Mouse (Mus musculus) kidney, postnatal 0 days (tissue): Measurements from ENCODE around the gene Mzt1. TPM values are rescaled to one million over a fixed set of nuclear protein-coding genes. Genes with fewer than 3 reads are reported as not detected.

Experiments used
- ATAC-seq: fragments of 200-750 bp; cut with Nextera tagmentation; replicated peaks from 2 replicates; pipeline ENCODE4 v1.8.0; 2017; ENCODE audit warnings: low read depth, moderate number of reproducible peaks, moderate TSS enrichment, moderate library complexity; ENCODE audit not compliant: low FRiP score
- DNase-seq: peaks from one replicate; pipeline ENCODE4 v3.0.0-alpha.2; 2016; ENCODE audit warnings: low spot score
- H3K27ac ChIP-seq: fragments of 300-500 bp; sonication (generic); 2 replicates; pipeline ENCODE4 v1.5.1; 2014; ENCODE audit warnings: mild to moderate bottlenecking
- H3K27me3 ChIP-seq: fragments of 300-500 bp; sonication (generic); 2 replicates; pipeline ENCODE4 v1.6.1; 2014; ENCODE audit warnings: low read length, mixed read lengths; ENCODE audit not compliant: insufficient read depth
- H3K36me3 ChIP-seq: fragments of 300-500 bp; sonication (generic); 2 replicates; pipeline ENCODE4 v1.6.1; 2014; ENCODE audit warnings: low read length, mixed read lengths; ENCODE audit not compliant: insufficient read depth
- H3K4me1 ChIP-seq: fragments of 300-500 bp; sonication (generic); replicated peaks from 2 replicates; pipeline ENCODE4 v1.6.1; 2014; ENCODE audit warnings: antibody characterized with exemption, low read length, mixed read lengths; ENCODE audit not compliant: insufficient read depth
- H3K4me2 ChIP-seq: fragments of 300-500 bp; sonication (generic); 2 replicates; pipeline ENCODE4 v1.6.1; 2014; ENCODE audit warnings: mild to moderate bottlenecking, low read length, moderate library complexity, mixed read lengths
- H3K4me3 ChIP-seq: fragments of 300-500 bp; sonication (generic); replicated peaks from 2 replicates; pipeline ENCODE4 v1.5.1; 2014; ENCODE audit warnings: low read depth, low read length
- H3K9ac ChIP-seq: fragments of 300-500 bp; sonication (generic); 2 replicates; pipeline ENCODE4 v1.6.1; 2014; ENCODE audit warnings: low read depth, low read length
- H3K9me3 ChIP-seq: fragments of 300-500 bp; sonication (generic); replicated peaks from 2 replicates; pipeline ENCODE4 v1.6.1; 2016; ENCODE audit warnings: low read length, inconsistent platforms, mixed read lengths
- CTCF ChIP-seq: IDR thresholded peaks from 2 replicates; pipeline ENCODE4 v1.5.1; 2016; ENCODE audit warnings: antibody characterized with exemption, low read depth, mild to moderate bottlenecking, moderate library complexity
- WGBS: fragments of 180-500 bp; shearing (Covaris S2); extraction: QIAGEN DNeasy Blood & Tissue Kit; methylation state at CpG from one replicate; pipeline ENCODE4 v1.1.7; 2014; 5-methylcytosine and 5-hydroxymethylcytosine counted together
- polyA plus RNA-seq: library from polyadenylated mRNA; unstranded; fragments of >200 nt; fragmentation: Nextera tagmentation; extraction: Ambion mirVana; gene quantifications from 2 replicates; pipeline ENCODE4 v1.2.1, GENCODE M21; 2015

Mzt1 gene
- polyA plus RNA-seq, result 89.9 and 94.8 TPM in 2 replicates

DNA sequence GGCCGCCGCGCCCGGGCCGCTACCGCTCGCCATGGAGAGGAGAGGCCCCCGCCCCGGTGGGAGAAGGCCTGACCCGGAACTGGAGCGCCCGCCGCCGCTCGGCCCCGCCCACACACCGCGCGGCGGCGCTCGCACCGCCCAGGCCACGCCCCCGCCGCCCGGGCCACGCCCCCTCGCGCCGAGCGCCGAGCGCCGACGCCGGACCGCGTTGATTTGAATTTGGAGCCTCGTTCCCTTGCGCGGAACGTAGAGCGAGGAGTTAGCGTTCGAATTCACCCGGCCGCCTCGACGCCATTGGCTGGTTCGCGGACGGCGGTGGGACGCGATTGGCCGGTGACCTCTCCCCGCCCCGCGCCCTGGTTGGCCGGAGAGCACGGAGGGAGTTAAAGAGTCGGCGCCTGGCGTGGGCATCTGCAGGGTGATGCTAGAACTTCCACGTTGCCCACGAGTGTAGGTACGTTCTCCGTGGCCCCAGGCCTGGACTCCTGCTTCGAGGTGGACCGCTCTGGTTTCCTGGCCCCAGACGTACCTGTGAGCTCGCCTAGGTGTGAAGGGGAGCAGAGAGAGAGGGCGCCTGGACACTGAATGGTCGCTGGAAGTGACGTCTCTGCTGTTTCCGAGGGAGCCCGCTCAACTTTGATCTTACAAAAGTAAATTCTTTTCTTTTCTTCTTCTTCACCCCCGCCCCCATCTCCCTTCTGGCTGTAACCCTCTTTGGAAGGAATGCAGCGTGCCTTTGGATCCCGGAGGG lies at the start of gene Mzt1, which contains the start of gene Bora:
Gene Mzt1 (minus strand): TSS at position 104 of the 751 bp plus-strand sequence.
Gene Bora (plus strand): TSS at position 192 of the 751 bp plus-strand sequence.
- no peak for TF ChIP-seq CTCF
- DNase-seq, result peak; percentile 94
- H3K9ac ChIP-seq, result peak within 1 kb of the TSS; percentile 96
- peak; percentile 96 for ATAC-seq
- no peaks in the 10 kb centered on the region for H3K9me3 ChIP-seq
- peaks cover 13% of the 10 kb centered on the region for H3K4me1 ChIP-seq
- under 1% methylated on average over 73 of the region's 81 CpGs for WGBS
- no peaks in the 10 kb centered on the region for H3K36me3 ChIP-seq
- H3K27me3 ChIP-seq, result no peaks in the 10 kb centered on the region
- H3K27ac ChIP-seq, result peak within 1 kb of the TSS; percentile 93
- peak within 1 kb of the TSS; percentile 97 for H3K4me3 ChIP-seq
- peak within 1 kb of the TSS; percentile 84 for H3K4me2 ChIP-seq

DNA sequence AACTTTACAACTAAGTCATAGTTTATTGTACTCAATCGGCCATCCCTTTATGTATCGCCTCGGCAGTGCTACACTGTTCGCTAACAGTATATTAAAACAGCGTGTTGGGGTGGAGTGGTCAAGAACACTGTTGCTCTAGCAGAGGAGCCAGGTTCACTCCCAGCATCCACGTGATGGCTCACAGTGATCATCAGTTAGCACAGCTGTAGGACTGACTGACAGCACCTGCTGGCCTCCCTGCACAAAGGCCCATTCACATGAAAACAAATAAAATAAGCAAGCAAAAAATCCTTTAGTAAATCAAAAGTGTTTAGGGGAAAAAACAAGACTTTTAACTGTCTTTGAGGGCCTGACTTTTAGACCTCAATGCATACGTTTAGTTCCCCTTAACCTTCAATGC lies 43.0 kb upstream of the Mzt1 start:
- Histone ChIP-seq H3K4me1 (no peaks in the 10 kb centered on the region), H3K27ac (no peak overlapping the region), H3K36me3 (peaks cover 60% of the 10 kb centered on the region), H3K9me3 (no peaks in the 10 kb centered on the region), H3K4me2 (no peak overlapping the region), H3K27me3 (no peaks in the 10 kb centered on the region), H3K9ac (no peak overlapping the region), H3K4me3 (no peak overlapping the region)
- no peak for ATAC-seq
- 92% methylated on average over 7 of the region's 7 CpGs for WGBS
- DNase-seq, result no peak
- TF ChIP-seq CTCF, result no peak

DNA sequence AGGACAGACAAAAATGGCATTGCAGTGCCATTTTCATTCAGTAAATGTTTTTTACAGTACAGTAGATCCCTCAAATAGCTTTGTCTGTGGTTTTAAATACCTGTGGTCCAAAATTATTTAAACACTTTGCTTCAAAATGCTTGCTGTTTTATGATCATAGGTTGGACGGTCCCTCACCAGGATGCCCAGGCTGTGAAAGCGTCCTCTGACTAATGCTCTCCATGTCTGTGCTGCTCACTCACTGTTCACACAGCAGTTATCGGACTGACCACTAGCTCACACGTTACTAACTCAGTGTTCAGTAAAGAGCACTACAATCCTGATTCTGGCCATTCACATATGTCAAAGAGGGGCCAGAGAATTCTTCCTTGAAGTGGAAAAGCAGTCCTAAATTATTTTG lies 25.2 kb upstream of the Mzt1 start:
- ATAC-seq (no peak), DNase-seq (no peak)
- 93% methylated on average over 4 of the region's 4 CpGs for whole genome bisulfite sequencing
- Histone ChIP-seq H3K27me3 (no peaks in the 10 kb centered on the region), H3K4me1 (no peaks in the 10 kb centered on the region), H3K9ac (no peak overlapping the region), H3K27ac (no peak overlapping the region), H3K4me3 (no peak overlapping the region), H3K36me3 (peaks cover 24% of the 10 kb centered on the region), H3K4me2 (no peak overlapping the region), H3K9me3 (no peaks in the 10 kb centered on the region)
- no peak for TF ChIP-seq CTCF

DNA sequence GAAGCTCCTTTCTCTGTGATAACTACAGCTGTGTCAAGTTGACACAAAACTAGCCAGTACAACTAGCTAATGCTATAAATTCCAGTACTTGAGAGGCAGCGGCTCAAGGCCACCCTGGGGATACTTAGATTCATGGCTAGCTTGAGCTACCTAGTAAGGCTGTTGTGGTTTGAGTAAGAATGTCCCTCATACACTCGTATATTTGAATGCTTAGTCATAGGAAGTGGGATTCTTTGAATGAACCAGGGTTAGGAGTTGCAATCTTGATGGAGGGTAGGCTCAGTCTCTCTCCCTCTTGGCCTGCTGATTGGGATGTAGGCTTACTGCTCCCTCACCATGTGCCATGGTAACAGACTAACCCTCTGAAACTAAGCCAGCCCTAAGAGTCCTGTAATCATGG lies 17.2 kb upstream of the Mzt1 start:
- Histone ChIP-seq H3K27ac (no peak overlapping the region), H3K9ac (no peak overlapping the region), H3K27me3 (no peaks in the 10 kb centered on the region), H3K9me3 (no peaks in the 10 kb centered on the region), H3K36me3 (peaks cover 36% of the 10 kb centered on the region), H3K4me1 (no peaks in the 10 kb centered on the region), H3K4me3 (no peak overlapping the region), H3K4me2 (no peak overlapping the region)
- ATAC-seq (no peak), DNase-seq (no peak)
- no peak for TF ChIP-seq CTCF
- 98% methylated on average over 2 of the region's 2 CpGs for WGBS

DNA sequence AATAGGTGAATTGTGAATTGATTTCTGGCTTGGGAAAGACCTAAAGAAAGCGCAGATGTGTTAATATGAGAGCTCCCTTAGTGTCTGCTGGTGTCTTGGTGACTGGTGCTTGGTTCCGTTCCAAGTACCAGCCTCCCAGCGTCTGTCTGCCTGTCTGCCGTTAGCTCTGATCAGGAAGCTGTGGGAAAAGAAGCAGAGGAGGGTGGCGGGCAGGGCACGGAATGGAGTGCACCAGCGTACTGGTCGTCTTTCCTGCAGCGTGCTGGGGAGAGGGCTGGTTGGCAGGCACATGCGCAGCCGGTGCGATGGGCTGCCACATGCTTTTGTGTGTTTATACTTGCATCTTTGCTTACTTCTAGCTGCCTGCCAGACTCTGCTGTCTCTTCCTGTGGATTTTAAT lies 14.7 kb upstream of the Mzt1 start:
- Histone ChIP-seq H3K36me3 (peaks cover 41% of the 10 kb centered on the region), H3K27me3 (no peaks in the 10 kb centered on the region), H3K9me3 (no peaks in the 10 kb centered on the region), H3K27ac (no peak overlapping the region), H3K4me3 (no peak overlapping the region), H3K4me1 (no peaks in the 10 kb centered on the region), H3K9ac (no peak overlapping the region), H3K4me2 (no peak overlapping the region)
- ATAC-seq, result no peak
- no peak for TF ChIP-seq CTCF
- DNase-seq, result no peak
- WGBS, result 92% methylated on average over 12 of the region's 12 CpGs

DNA sequence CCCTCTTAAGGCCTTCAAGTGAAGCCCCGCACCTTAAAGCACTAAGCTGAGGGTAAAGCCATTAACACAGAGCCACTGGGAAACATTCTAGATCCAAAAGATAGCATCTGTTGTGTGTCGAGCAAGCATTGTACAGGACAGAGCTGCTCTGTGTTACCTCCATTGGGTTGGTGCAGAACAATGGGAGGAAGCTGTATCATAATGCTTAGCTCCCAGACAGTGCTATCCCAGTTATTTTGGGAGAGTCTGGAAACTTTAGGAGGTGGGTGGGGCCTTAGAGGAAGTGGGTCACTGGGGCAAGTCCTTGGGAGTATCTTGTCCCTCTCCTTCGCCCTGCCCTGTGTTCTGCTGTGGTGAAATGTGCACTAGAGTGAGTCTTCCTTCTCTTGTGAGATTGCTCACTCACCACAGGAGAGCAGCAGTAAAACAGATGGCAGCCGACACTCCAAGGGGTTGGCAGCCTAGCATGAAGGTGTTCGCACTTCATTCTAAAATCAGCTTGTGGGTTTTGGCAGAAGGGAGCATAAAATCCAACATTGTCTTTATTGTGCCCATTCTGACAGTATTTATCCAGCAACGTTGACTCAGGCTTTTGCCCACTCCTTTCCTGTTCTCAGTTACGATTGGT lies 13.1 kb upstream of the Mzt1 start:
- Histone ChIP-seq H3K27me3 (no peaks in the 10 kb centered on the region), H3K4me1 (no peaks in the 10 kb centered on the region), H3K4me3 (no peak overlapping the region), H3K27ac (no peak overlapping the region), H3K9me3 (no peaks in the 10 kb centered on the region), H3K4me2 (no peak overlapping the region), H3K9ac (no peak overlapping the region), H3K36me3 (peaks cover 35% of the 10 kb centered on the region)
- WGBS, result 71% methylated on average over 7 of the region's 7 CpGs
- DNase-seq (peak; percentile 35), ATAC-seq (no peak)
- no peak for TF ChIP-seq CTCF
